Mouse (Mus musculus) layer of hippocampus, adult 9-10 months (tissue): ENCODE measurements at regions not wholly inside any gene's neighbourhood (a gene's known extent, or its start where the extent isn't known, plus 50 kb on each side); places are given as distances from the start of the nearest gene placed in this dataset.
"Not testable (repeated sequence)": the region's sequence is repeated elsewhere in the genome, so short reads cannot be mapped to it uniquely, and the experiment has no call there.

Experiments used
- DNase-seq: peaks from one replicate; pipeline ENCODE4 v3.0.0; 2022; ENCODE audit warnings: low spot score

DNA sequence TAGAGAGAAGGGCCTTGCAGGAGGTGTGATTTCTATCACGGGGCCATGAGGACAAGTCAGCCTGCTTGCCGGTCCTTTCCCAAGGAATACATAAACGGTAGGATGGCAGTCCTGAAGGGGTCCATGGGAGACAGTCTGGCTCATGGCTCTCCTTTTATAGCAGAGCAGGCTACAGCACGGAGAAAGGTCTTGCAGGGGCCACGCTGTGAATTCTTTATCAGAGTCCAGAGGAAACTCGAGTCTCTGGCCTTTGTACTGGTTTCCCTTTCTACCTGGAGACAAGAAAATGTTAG is 1984.0 kb downstream of the 4930444P10Rik start:
- no peak for DNase-seq

DNA sequence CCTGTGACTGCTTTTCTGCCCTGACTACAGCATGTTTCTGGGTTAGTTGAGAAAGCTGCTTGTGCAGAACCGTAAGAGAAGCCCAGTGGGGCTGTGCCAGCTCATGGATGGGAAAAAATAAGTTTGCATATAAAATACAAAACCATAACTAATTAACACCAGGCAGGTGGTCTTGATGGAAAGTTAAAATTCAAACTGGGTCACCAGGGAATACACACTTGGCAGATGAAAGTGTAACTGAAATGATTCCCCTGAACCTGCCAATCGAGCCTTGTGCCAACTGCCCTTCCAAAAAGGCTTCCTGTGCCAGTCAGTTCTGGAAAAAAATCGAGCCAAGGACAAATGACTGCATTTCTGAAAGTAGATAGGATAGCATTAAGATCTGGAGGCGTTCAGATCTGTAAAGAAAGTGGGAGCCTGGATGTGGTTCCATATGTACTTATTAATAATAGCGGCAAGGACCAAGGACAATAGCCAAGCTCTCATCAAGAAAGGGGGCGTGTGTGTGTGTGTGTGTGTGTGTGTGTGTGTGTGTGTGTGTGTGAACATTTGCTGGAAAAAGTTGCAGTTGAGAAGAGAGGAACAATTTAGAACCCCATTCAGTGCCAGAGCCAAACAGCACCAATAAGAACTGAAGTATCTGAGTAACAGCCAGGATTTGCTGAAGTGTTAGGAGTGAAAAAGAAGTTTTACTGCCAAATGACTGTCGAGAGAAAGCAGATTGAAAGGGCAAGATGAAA is 1984.5 kb downstream of the 4930444P10Rik start:
- DNase-seq = peak; percentile 18

DNA sequence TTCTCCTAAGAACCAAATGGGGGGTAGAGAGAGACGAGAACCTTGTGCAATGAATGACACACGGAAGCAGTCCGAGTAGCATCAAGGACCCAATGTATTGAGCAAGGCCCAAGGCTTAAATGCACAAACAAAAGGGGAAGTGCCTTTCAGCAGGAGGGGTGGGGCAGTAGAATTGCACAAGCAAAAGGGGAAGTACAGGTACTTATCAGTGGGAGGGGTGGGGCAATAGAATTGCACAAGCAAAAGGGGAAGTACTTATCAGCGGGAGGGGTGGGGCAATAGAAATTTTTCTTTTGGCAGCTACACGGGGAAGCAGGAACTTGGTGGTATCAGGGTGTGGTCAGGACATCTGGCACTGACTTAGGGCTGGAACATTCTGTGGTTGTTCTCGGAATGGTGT is 1987.6 kb downstream of the 4930444P10Rik start:
- DNase-seq = not testable (repeated sequence)

DNA sequence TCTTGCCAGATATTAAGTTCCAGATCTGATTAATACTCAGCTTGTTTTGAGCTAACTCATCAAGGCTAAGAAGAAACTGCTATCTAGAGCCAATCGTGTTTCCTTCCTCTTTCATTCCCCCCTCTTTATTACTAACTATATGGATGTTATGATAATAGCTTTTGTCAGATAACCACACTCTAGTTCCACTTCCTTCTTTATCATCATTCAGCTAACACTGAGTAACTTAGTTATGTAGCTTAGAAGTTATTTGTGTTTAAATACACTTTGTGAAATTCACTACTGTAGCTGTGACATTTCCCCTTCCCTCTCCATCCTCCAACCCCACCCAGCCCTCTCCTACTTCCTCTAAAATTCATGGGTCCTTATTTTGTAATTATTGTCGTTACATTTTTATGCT is 1988.6 kb downstream of the 4930444P10Rik start:
- DNase-seq = no peak

DNA sequence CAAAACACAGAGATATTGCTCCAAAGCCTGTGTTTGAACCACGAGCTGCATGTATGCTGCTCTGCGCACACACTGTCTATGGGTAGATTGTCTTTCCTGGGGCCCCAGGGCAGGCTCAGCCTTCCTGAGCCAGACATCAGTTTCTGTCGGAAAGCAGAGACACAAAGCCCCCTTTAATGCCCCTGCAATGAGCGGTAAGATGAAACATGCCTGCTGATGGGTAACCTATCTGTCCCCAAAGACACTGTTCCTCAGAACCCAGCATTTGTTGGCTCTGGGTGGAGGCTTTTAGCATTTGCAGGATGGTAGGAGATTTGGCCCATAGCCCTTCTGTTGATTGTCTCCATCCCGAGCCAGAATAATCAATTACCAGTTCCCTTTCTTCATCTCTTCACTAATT is 1994.1 kb downstream of the 4930444P10Rik start:
- DNase-seq = no peak

DNA sequence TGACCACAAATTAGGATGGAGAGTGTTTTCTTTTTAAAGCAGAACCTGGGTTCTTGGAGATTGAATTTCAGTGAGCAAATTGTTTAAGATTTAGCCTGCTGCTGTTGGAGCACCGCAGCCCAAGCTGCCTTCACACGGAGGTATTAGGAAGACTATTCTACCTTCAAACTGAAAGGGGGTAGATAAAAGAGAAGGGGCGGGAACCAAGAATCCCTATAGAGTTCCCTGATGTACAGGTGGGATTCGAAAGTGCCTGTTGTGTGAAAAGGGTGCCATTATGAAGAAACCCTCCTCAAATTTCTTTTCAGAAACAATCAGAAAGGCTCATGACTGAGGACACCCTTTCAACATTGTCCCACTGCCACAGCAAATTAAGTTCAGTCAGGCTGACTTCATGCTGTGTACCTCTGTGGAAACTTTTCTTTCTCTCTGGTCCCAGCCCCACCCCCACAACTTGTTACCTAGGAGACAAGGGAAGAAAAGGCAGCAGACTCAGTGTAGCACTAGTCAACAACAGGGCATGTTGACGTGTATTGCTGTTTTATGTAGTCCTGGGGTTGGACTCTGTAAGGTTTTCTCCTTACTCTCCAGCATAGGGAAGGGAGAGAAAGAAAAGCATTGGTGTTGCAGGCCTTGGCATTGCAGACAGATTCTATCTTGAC is 1995.4 kb downstream of the 4930444P10Rik start:
- DNase-seq = no peak

DNA sequence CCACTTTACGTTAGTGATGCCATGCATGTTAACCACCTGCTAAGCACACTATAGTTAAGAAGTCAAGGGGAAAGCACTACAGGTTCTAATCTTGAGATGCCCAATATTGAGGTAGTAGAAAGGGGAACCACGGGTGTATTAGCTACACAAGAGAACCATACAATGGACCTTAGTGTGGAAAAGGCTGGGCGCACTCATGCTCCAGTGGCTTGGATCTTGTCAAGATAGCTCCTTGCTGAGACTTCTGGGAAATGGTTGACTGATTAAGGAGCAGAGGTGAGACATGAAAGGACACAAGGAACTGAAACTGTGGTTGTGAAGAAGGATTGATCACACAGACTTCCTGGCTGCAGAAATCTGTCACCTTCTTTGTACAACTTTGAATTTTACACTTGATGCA is 2028.3 kb downstream of the 4930444P10Rik start:
- no peak for DNase-seq

DNA sequence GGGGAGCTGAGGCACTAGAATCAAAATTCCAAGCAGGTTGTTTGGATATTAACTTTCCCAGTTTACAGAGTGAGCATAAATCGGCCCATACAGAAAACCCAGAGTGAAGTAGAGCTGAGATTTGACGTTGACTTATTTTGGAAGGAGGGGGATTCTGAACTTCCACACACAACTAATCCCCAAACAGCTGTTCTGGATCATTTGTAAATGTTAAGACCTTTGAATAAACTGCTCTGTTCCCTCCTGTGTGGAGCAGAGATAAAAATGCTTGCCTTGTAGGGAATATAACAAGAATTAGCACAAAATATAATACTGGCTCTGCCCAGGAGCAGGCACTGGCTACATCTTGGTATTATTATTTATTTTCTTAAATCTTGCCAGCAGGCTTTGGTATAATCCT is 2057.0 kb downstream of the 4930444P10Rik start:
- DNase-seq = no peak

DNA sequence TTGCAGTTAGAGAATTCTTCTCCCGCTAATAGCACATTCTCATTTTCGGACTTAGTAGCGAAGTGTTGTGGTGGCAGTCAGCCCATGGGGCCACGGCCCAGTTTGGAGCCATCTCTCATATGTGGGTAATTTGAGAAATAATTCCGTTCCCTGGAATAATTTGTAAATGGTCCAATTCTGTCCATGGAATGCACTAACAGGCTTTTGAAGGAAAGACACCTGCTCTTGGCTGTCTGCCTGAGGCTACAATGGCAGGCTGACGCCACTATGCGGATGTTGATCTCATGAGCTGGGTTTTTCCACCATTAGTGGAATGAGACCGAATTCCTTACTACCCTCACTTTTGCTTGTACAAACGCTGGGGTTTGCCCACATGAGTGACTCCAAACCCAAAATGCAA is 2081.6 kb downstream of the 4930444P10Rik start:
- DNase-seq = no peak

DNA sequence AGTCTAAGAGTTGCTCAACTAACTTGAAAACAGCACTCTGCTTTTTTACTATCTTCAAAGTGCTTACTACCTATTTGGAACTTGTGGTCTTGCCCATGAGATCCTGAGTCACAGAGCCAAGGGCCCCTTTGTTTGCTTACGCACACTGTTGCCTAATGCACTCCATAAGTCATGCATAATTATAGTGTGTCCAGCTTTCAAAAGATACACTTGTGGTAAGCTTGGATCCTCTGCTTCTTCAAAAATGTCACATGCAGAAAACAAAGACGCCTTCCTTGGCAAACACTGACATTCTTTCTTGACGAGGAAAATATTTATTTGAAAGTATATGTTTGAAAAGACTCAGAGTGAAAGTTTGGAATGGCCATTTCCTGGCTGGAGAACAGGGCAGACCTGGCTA is 2082.3 kb downstream of the 4930444P10Rik start:
- DNase-seq = no peak

DNA sequence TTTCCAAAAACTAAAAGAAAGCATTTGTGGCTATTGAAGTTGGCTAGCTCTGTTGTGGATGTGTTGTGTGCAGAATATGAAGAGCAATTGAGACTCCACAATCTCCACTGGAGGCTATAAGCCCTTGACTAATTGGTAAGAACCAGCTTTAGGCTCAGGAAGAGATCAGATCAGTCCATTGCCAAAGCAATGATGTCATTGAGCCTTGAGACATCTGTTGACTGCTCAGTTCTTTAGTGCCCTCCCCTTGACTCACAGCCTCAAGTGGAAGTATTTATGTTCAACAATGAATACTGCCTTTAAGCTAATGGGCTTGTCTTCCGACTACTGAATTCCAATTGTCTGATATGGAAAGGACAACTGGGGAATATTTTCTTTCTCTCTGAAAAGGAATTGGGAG is 2090.6 kb downstream of the 4930444P10Rik start:
- DNase-seq = no peak

DNA sequence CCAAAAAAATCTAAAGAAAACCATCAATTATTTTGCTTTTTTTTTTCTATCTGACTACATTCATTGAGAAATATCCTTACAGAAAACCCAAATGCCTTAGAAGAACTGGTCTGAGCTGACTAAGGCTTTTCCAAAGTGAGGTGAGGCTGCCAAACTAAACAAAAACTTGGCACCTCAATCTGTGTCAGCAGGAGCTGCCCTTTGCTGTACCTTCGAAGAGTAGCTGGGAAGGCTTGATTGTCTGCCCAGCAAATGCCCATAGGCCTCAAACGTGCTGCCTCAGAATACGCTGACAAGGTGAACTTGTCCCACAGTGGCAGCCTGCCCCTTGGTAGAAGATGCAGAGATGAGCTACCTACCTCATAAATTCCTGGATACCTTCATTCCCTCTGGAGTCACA is 2091.7 kb downstream of the 4930444P10Rik start:
- DNase-seq = no peak

DNA sequence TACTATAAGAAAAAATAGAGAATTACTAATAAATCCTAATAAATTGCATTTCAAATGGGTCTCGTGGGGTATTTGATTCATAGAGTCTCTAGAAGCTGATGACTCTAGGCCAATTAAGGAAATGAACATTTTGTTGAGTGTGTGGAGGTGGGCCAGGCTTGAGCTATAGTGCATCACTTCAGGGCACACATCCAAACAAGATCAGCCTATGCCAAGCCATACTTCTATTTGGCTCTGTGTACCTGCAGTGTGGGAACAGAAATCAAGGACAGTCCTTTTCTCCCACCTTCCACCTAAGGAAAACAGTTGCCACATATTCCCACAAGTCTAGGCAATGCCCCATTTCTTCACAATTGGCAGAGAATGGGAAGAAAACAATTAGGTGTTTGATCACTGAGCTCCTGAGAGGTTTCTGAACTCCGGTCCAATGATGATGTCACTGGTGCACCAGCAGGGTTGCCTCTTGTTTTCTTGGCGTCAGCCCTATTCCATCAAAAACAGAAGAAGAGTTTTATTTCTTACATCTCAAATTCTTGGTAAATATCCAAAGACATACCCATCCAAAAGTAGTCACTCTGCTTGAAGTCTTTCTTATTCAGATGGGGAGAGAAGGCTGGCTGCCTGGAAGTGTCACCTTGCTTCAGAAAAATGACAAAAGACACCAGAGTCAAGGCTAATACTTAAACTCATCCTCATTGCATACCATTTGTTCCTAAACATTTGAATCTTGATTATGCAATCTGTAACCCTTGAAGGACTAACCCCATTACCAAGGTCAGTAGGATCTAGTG is 2092.3 kb downstream of the 4930444P10Rik start:
- no peak for DNase-seq

DNA sequence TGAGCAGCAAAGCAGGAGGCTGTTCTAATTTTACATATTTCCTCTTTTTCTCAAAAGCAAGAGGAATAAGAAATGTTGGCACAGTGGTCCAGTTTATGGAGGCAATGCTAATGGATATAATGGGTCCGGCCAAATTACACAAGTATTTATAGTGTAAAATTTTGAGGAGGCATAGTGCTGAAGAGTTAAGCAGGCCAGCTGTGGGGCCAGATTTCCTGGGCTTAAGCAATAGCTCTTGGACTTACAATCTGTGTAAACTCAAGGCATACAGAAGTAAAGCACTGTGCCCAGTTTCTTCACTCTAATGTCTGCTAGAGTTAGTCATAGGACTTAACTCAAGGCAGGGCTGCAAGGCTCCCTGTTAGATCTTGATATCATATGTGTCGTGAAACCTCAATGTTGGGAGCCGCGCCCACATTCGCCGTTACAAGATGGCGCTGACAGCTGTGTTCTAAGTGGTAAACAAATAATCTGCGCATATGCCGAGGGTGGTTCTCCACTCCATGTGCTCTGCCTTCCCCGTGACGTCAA is 2094.9 kb downstream of the 4930444P10Rik start:
- DNase-seq = no peak

DNA sequence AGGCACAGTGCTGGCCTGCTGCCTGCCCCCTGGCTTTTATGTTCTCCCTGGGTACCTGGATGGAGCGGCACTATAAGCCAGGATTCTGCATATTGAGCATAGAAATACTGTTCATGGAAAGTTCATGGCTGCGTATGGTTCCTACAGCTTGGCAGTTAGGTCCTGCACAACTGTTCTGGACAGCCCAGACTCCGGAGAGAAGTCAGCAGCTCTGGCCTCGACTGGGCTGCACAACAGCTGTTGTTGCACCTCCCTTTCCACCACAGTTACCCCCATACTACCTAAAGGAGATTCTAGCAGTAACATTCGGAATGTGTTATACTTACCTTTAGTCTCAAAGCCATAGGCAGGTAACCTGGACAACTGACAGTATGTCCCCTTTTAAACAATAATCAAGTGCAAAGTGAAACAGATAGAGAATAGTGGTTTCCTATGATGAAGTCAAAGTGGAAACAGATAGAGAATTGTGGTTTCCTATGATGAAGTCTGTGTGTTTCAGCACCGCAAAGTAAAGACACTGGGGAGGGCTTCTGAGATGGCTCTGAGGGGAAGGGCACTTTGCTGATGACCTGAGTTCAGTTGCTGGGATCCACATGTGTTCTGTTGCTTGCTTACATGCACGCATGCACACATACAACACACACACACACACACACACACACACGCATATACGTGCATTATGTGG is 2099.2 kb downstream of the 4930444P10Rik start:
- no peak for DNase-seq

DNA sequence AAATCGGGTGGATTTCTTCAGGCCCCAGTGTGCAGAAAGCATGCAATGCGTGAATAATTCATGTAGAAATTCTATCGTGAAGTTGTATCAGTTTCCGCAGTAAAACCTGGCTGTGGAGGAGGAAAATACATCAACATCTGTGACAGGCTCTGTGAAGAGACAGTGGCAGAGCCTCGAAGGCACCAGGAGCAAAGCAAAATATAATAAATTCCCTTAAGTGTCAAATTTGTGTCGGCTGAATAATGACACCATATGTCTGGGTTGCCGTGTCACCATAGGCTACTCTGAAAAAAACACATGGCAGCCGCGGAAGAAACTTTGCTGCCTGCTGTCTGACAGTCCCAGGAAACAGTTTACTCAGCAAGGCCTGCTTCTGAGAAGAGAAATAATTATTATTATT is 2100.1 kb downstream of the 4930444P10Rik start:
- no peak for DNase-seq

DNA sequence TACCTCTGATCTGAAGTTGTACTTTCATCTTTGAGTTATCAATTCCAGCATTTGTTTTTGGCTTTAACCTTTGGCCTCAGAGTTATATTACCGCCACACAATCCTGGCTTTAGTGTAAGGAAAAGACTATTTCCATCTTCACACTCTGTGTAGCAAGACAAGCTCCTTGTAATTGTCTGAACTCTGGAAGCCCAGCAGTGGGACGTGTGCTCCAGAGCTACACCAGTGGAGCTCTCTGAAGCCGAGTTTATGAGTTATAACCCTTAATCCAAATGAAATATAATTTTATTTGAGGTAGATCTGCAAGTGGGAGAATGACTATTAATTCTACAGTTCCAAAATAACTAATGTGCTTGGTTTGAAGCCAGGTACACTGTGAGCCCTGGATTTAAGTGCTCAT is 2103.8 kb downstream of the 4930444P10Rik start:
- DNase-seq = no peak

DNA sequence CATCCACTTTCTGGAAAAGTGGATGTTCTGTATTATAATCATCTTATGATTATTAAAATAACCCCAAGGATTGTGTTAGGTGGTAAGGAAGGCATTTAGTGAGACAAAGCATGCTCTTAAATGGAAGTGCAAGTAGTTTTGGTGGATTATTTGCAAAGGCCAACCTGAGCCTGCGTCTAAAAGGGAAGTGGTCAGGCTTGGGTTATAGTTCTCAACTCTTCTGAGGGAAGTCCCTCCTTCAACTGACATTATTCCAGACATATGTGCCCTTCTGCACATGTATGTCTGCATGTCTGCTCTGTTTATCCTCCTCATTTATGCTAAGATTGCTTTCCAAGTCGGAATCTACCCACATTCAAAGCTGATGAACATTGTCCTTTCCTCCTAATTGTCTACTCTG is 2108.3 kb downstream of the 4930444P10Rik start:
- DNase-seq = no peak

DNA sequence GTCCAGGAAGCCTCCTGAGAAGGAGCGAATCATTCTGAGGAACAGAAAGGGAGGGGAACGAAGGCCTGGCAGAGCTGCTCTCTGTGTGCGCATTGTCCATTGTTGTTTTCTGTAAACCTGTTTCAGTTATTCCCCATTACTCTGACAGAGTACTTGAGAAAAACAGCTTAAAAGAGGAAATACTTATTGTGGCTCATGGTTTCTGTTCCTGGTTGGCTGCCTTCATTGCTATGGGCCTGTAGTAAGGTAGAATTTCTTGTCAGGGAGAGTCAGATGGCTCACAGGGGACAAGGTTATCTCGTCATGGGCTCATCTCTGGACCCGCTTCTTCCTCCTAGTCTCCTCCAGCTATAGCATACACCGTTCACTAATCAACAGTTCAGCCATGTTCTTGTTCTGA is 2112.9 kb downstream of the 4930444P10Rik start:
- no peak for DNase-seq

DNA sequence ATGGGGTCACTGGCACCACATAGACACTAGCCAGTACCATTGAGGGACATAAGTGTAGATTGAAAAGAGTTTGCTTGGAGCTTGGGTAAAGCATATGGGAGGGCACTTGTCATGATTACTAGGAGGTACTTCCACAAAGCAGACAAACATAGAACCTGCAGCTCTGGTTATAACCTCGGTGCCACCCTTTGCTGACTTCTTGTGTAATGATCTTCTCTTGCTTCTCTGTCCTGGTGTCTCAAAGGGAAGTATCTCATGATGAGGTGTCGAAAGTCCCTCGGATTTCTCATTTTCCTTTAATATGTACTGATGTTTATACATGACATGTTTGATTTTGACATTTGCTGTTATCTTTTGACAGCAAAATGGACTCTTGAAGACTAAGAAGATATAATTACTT is 2114.5 kb downstream of the 4930444P10Rik start:
- DNase-seq = no peak

DNA sequence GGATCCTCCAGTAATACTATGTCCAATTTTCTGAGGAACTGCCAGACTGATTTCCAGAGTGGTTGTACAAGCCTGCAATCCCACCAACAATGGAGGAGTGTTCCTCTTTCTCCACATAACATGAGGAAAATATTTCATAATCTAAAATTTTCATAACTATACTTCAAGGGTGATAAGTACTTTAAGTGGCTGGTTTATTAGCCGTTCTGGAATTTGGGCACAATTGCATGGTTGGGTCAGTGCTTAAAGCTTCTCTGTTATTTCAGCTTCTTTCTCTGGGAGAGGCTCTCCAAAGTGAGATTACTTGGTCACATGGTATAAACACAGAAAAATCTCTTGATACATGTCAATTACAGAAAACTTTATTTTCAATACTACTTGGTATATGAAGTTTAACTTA is 2115.9 kb downstream of the 4930444P10Rik start:
- DNase-seq = no peak

DNA sequence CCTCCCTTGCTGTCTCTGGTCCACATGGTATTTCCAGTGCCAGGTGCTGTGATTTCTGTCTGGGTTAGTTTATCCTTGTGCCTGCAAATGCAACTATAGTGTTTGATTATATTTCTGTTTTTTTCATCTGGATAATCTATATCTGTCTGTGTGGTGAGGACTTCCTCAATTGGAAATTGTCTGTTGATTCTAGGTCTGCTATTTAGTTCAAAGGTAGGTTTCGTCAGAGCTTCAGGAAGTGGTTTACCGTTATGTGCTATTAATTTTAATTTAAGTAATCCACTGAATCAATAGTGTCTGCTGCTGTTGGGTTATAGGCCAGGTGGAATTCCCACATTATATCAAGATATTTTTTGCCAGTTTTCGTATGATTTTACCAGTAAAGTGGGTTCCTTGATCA is 2143.9 kb downstream of the 4930444P10Rik start:
- DNase-seq = no peak
